In the genomic region with DNA sequence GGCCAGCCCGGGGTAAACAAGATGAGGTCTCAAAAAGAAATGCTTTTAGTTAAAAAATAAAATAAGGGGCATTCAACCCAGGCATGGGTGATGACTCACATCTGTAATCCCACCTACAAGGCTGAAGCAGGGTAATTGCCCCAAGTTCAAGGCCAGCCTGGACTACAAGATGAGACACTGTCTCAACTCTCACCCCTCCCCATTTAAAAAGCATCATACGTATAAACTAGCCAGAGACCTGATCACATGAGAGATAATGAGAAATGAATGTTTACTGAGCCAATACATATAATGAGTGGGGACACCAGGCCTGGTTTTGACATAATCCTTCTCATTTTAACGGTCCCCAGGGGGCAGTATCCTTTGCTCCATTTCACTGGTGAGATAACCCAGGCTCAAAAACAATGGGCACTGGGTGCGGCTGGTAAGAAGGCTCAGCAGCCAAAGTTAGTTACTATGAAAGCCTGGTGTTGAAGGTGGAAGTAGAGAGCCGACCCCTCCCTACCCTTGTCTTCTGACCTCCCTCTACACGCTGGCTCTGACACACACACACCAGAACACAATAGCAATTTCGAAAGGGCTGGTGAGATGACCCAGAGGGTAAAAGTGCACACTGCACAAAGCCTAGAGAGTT, we compare ENCODE assay signal across 12 mouse cellular contexts. TPM values are rescaled to one million over a fixed set of nuclear protein-coding genes. Genes with fewer than 3 reads are reported as not detected.
DNase-seq lines count a peak whose midpoint lies in the region; ATAC-seq and TF ChIP-seq lines count a peak whose summit lies in the region.
"Had no signal": no experiment of that assay in that cellular context is flagged by ENCODE, and none has a peak within 500 bp of the region (broad histone marks: within the 10 kb centered on the region; RNA-seq: fewer than 3 reads in every experiment).

No protein-coding gene starts in this region.

- no peak overlapping the region for H3K4me3 ChIP-seq in heart, embryonic 11.5 days (ENCODE audit: low read depth, low read length)
- H3K4me3 ChIP-seq in MEL (ENCODE audit: control insufficient read depth in 1 of 2, insufficient read depth in 1 of 2, low read depth in 2 of 2, low read length in 2 of 2) = no peak overlapping the region
- H3K4me3 ChIP-seq in liver, postnatal 0 days (ENCODE audit: low read depth, low read length) = no peak overlapping the region
- no peak overlapping the region for H3K4me3 ChIP-seq in hindbrain, embryonic 12.5 days
- H3K4me3 ChIP-seq: embryonic facial prominence, embryonic 15.5 days had no signal

- H3K27me3 ChIP-seq in heart, embryonic 11.5 days (ENCODE audit: control insufficient read depth, insufficient read depth, low read length) = 0 out of 2 replicates have a peak, but pooled peaks cover 4% of the 10 kb centered on the region
- H3K27me3 ChIP-seq in MEL (ENCODE audit: control insufficient read depth in 1 of 2, insufficient read depth in 2 of 2, low read length in 2 of 2) = 0 out of 4 replicates have a peak, but pooled peaks cover 0 to 2% of the 10 kb centered on the region in 2 experiments
- no peaks in the 10 kb centered on the region for H3K27me3 ChIP-seq in liver, postnatal 0 days (ENCODE audit: insufficient read depth, low read length)
- H3K27me3 ChIP-seq in hindbrain, embryonic 12.5 days = peaks cover 8% of the 10 kb centered on the region

- H3K4me2 ChIP-seq in heart, embryonic 11.5 days = no peak overlapping the region
- no peak overlapping the region for H3K4me2 ChIP-seq in liver, postnatal 0 days (ENCODE audit: low read depth, low read length)
- H3K4me2 ChIP-seq in hindbrain, embryonic 12.5 days (replicated peaks) = no peak overlapping the region
- H3K4me2 ChIP-seq: embryonic facial prominence, embryonic 15.5 days had no signal

- peak in 1 of 3 experiments; percentile 12; a peak in 1 of 6 replicates for TF ChIP-seq CTCF in MEL (IDR thresholded peaks at IDR 0.05 in 2 of 3, conservative IDR thresholded peaks at IDR 0.05 in 1 of 3; ENCODE audit: control insufficient read depth in 1 of 3, insufficient read depth in 1 of 3, low read depth in 2 of 3, low read length in 3 of 3, poor library complexity in 1 of 3, severe bottlenecking in 1 of 3)
- TF ChIP-seq CTCF in liver, postnatal 0 days (IDR thresholded peaks at IDR 0.05; ENCODE audit: low read depth) = peak; percentile 36; the same call in 1 of the 2 replicates

- peak; percentile 55 for DNase-seq in heart, adult 8-10 months (ENCODE audit: low spot score)
- DNase-seq in 416B (ENCODE audit: low read depth) (peak; percentile 47), MEL (ENCODE audit: low read depth, low spot score) (no peak)
- DNase-seq in liver, postnatal 0 days = no peak
- no peak for DNase-seq in left cerebral cortex, postnatal 14 days (ENCODE audit: low spot score in 2 of 2)
- no peak for DNase-seq in ovary, postnatal 14 days (ENCODE audit: low spot score)
- DNase-seq: gastrocnemius, postnatal 14 days; kidney, adult 11 months; left cerebral cortex, postnatal 4 days had no signal

- peaks cover 3% of the 10 kb centered on the region; the same call in 1 of the 2 replicates for H3K36me3 ChIP-seq in heart, embryonic 11.5 days (ENCODE audit: control insufficient read depth, insufficient read depth, low read length)
- H3K36me3 ChIP-seq in MEL (ENCODE audit: control insufficient read depth in 1 of 2, insufficient read depth in 2 of 2, low read length in 2 of 2) = no peaks in the 10 kb centered on the region
- 0 out of 2 replicates have a peak, but pooled peaks cover 3% of the 10 kb centered on the region for H3K36me3 ChIP-seq in liver, postnatal 0 days (replicated peaks; ENCODE audit: insufficient read depth, low read length)
- no peaks in the 10 kb centered on the region for H3K36me3 ChIP-seq in hindbrain, embryonic 12.5 days
- H3K36me3 ChIP-seq: embryonic facial prominence, embryonic 15.5 days had no signal

- peaks cover 12% of the 10 kb centered on the region for H3K4me1 ChIP-seq in heart, embryonic 11.5 days (ENCODE audit: control insufficient read depth, insufficient read depth, low read length)
- no peaks in the 10 kb centered on the region for H3K4me1 ChIP-seq in MEL (ENCODE audit: control insufficient read depth in 1 of 2, insufficient read depth in 2 of 2, low read length in 2 of 2)
- H3K4me1 ChIP-seq in liver, postnatal 0 days (ENCODE audit: insufficient read depth) = peaks cover 8% of the 10 kb centered on the region
- peaks cover under 1% of the 10 kb centered on the region; the same call in 1 of the 2 replicates for H3K4me1 ChIP-seq in hindbrain, embryonic 12.5 days

- ATAC-seq in heart, embryonic 11.5 days (replicated peaks; ENCODE audit: insufficient number of reproducible peaks, low FRiP score, low TSS enrichment) = no peak
- peak; percentile 21; the same call in 1 of the 2 replicates for ATAC-seq in liver, postnatal 0 days
- no peak for ATAC-seq in hindbrain, embryonic 12.5 days (ENCODE audit: low FRiP score)

- TF ChIP-seq RAD21 in MEL (IDR thresholded peaks at IDR 0.05; ENCODE audit: low read depth, low read length) = no peak

- WGBS in heart, embryonic 11.5 days (ENCODE audit: insufficient replicate concordance) = 61% methylated on average over 7 of the region's 7 CpGs
- 47% methylated on average over 7 of the region's 7 CpGs for WGBS in liver, postnatal 0 days (ENCODE audit: insufficient replicate concordance)
- 65% methylated on average over 7 of the region's 7 CpGs for whole genome bisulfite sequencing in hindbrain, embryonic 12.5 days

- H3K79me2 ChIP-seq in MEL (ENCODE audit: control insufficient read depth, insufficient read depth, low read length, poor library complexity) = no peaks in the 10 kb centered on the region

- H3K9ac ChIP-seq in heart, embryonic 11.5 days (ENCODE audit: low read depth, low read length) = no peak overlapping the region
- no peak overlapping the region for H3K9ac ChIP-seq in MEL (ENCODE audit: control insufficient read depth, low read depth, low read length, poor library complexity, severe bottlenecking)
- H3K9ac ChIP-seq in liver, postnatal 0 days (replicated peaks) = no peak overlapping the region
- no peak overlapping the region for H3K9ac ChIP-seq in hindbrain, embryonic 12.5 days
- H3K9ac ChIP-seq: embryonic facial prominence, embryonic 15.5 days had no signal

- TF ChIP-seq POLR2A in MEL (IDR thresholded peaks at IDR 0.05; ENCODE audit: control insufficient read depth in 1 of 2, insufficient read depth in 1 of 2, low read depth in 1 of 2, low read length in 2 of 2, poor library complexity in 1 of 2) = no peak

- TF ChIP-seq EP300 in MEL (IDR thresholded peaks at IDR 0.05; ENCODE audit: low read depth in 1 of 2, low read length in 2 of 2) = no peak
- TF ChIP-seq EP300 in liver, postnatal 0 days (IDR thresholded peaks at IDR 0.05; ENCODE audit: low read depth) = no peak

- no peaks in the 10 kb centered on the region for H3K9me3 ChIP-seq in heart, embryonic 11.5 days (replicated peaks; ENCODE audit: control insufficient read depth, low read length)
- no peaks in the 10 kb centered on the region for H3K9me3 ChIP-seq in MEL (replicated peaks; ENCODE audit: insufficient read depth, low read length)
- no peaks in the 10 kb centered on the region for H3K9me3 ChIP-seq in liver, postnatal 0 days (ENCODE audit: low read length)
- peaks cover 4% of the 10 kb centered on the region; the same call in 1 of the 2 replicates for H3K9me3 ChIP-seq in hindbrain, embryonic 12.5 days (replicated peaks)
- H3K9me3 ChIP-seq: embryonic facial prominence, embryonic 15.5 days had no signal

- intact Hi-C loops in left cerebral cortex, postnatal 14 days (cut with DNase I) = no loop called here

- no peak overlapping the region for H3K27ac ChIP-seq in heart, embryonic 11.5 days (ENCODE audit: low read depth, low read length)
- no peak overlapping the region for H3K27ac ChIP-seq in MEL (ENCODE audit: control insufficient read depth, low read depth, low read length)
- H3K27ac ChIP-seq in liver, postnatal 0 days (ENCODE audit: low read depth) = peak overlapping the region; percentile 70; the same call in 1 of the 2 replicates
- H3K27ac ChIP-seq in hindbrain, embryonic 12.5 days = no peak overlapping the region

TF ChIP-seq in MEL, 35 proteins besides CTCF, POLR2A, EP300 and RAD21:
- TF ChIP-seq ZKSCAN1 (IDR thresholded peaks at IDR 0.05; ENCODE audit: low read depth, low read length) = no peak
- no peak for TF ChIP-seq MAX (IDR thresholded peaks at IDR 0.05; ENCODE audit: low read length)
- TF ChIP-seq POLR2AphosphoS2 (IDR thresholded peaks at IDR 0.05; ENCODE audit: low read length) = no peak
- no peak for TF ChIP-seq GATA1 (IDR thresholded peaks at IDR 0.05; ENCODE audit: low read depth, low read length)
- TF ChIP-seq SMC3 (IDR thresholded peaks at IDR 0.05; ENCODE audit: low read depth, low read length) = 0 out of 2 replicates have a peak, but pooled peaks have one; percentile 18

RNA-seq across cellular contexts. Expression of gene Gfod1, which starts 8.9 kb away (rescaled TPM):
- 10 to 100 TPM; 28.2 to 33.9 (median 30.5) TPM for total RNA-seq in heart, adult 8-10 months (2022)
- 1.4 and 1.5 TPM in 2 replicates for polyA plus RNA-seq in heart, embryonic 11.5 days (2014; fragmentation: Nextera tagmentation; extraction: Ambion mirVana)
- total RNA-seq in MEL (2012; rRNA removed) = 0.27 and 0.62 TPM in 2 replicates
- polyA plus RNA-seq in MEL (2012; ENCODE audit: insufficient read depth in 1 of 2, insufficient read length in 2 of 2, low read depth in 1 of 2, low replicate concordance in 2 of 2, missing spikeins in 1 of 2) = under 1 TPM in 1 of 2 experiments, not detected in 1; 0.93 TPM
- 0.58 and 0.81 TPM in 2 replicates for polyA plus RNA-seq in liver, postnatal 0 days (2015; fragmentation: Nextera tagmentation; extraction: Ambion mirVana)
- total RNA-seq in left cerebral cortex, postnatal 14 days (2021) = 10 to 100 TPM; 59.1 to 69.9 TPM
- polyA plus RNA-seq in hindbrain, embryonic 12.5 days (2016; fragmentation: Nextera tagmentation; extraction: Ambion mirVana) = 1.2 and 1.6 TPM in 2 replicates

Comparison
In these comparisons a context has a peak if more than half of its experiments do, and no peak if none do; other contexts are left out.
1. DNase-seq: peak in heart, adult 8-10 months (single experiment) and 416B (single experiment); none in MEL (single experiment), liver, postnatal 0 days (single experiment), left cerebral cortex, postnatal 14 days (0 of 2) and ovary, postnatal 14 days (single experiment).